Mouse (Mus musculus) kidney, postnatal 4 days (tissue): ENCODE results near the gene Htr6.

Experiments
- DNase-seq, 2 experiments: peaks; one replicate each; pipeline ENCODE4 v3.0.0; 2021; ENCODE audit warnings: mixed read lengths in 2 of 2

The Htr6 gene

GRCm38 (mm10) chr4:139075041-139075711 lies at the start of gene Htr6:
Gene Htr6, minus strand, starts transcription at chr4:139075570.
- DNase-seq: peak in 1 of 2 experiments; percentile 42

- DNase-seq: no peak
Observed at GRCm38 (mm10) chr4:139124940-139125339, 49.6 kb upstream of the Htr6 start.

- no peak for DNase-seq
Observed at GRCm38 (mm10) chr4:139122557-139122956, 47.2 kb upstream of the Htr6 start.

- no peak for DNase-seq
Observed at GRCm38 (mm10) chr4:139120998-139121397, 45.6 kb upstream of the Htr6 start.

- no peak for DNase-seq
Observed at GRCm38 (mm10) chr4:139120281-139120814, 45.0 kb upstream of the Htr6 start.

GRCm38 (mm10) chr4:139116356-139117063 lies 41.1 kb upstream of the Htr6 start:
- DNase-seq: peak in 1 of 2 experiments; percentile 37

GRCm38 (mm10) chr4:139115721-139116120 lies 40.4 kb upstream of the Htr6 start:
- DNase-seq: peak in 1 of 2 experiments; percentile 21

- no peak for DNase-seq
Observed at GRCm38 (mm10) chr4:139112482-139112881, 37.1 kb upstream of the Htr6 start.

GRCm38 (mm10) chr4:139111421-139111820 lies 36.1 kb upstream of the Htr6 start:
- DNase-seq: peak; percentile 29 to 38

GRCm38 (mm10) chr4:139110858-139111257 lies 35.5 kb upstream of the Htr6 start:
- DNase-seq: no peak

GRCm38 (mm10) chr4:139105453-139105852 lies 30.1 kb upstream of the Htr6 start:
- no peak for DNase-seq

GRCm38 (mm10) chr4:139101546-139101945 lies 26.2 kb upstream of the Htr6 start:
- no peak for DNase-seq

- no peak for DNase-seq
Observed at GRCm38 (mm10) chr4:139100326-139100725, 25.0 kb upstream of the Htr6 start.

- no peak for DNase-seq
Observed at GRCm38 (mm10) chr4:139096201-139096600, 20.8 kb upstream of the Htr6 start.

- peak; percentile 39 to 45 for DNase-seq
Observed at GRCm38 (mm10) chr4:139095406-139095805, 20.0 kb upstream of the Htr6 start.

GRCm38 (mm10) chr4:139093196-139093530 lies 17.8 kb upstream of the Htr6 start:
- no peak for DNase-seq

- peak; percentile 83 to 88 for DNase-seq
Observed at GRCm38 (mm10) chr4:139092356-139093195, 17.2 kb upstream of the Htr6 start, which contains the start of gene Nbl1. Gene Nbl1, minus strand, starts transcription at chr4:139092993.

GRCm38 (mm10) chr4:139091478-139092355 lies 16.3 kb upstream of the Htr6 start:
- DNase-seq: peak; percentile 58 to 72

- DNase-seq: no peak
Observed at GRCm38 (mm10) chr4:139091066-139091465, 15.7 kb upstream of the Htr6 start.

- no peak for DNase-seq
Observed at GRCm38 (mm10) chr4:139090303-139090940, 15.1 kb upstream of the Htr6 start.

- peak in 1 of 2 experiments; percentile 47 for DNase-seq
Observed at GRCm38 (mm10) chr4:139088982-139089671, 13.8 kb upstream of the Htr6 start.
